Mouse (Mus musculus): ENCODE data around the gene Gm8693. TPM values are rescaled to one million over a fixed set of nuclear protein-coding genes. Genes with fewer than 3 reads are reported as not detected.

The Gm8693 gene
- polyA plus RNA-seq (2017; shearing (Covaris generic)) = not detected

DNA sequence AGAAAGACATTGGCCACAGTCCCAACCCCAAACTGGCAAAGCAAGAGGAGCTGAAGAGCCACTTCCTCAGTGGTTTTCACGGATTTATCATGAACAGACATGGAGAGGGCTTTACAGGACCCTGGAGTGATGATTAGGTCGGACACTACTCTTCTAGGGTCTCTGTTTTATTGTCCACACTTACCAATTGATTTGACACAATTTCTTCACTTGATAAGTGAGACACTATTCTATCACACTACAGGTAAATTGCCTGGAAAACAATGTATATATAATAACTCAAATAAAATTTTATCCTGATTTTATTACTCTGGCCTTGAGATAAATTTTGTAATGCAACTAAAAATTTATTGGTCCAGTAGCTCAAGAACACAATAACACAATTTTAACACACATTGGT lies at the start of gene Gm8693:
TSS of gene Gm8693 (minus strand) at position 101 of the 400 bp plus-strand sequence.

DNA sequence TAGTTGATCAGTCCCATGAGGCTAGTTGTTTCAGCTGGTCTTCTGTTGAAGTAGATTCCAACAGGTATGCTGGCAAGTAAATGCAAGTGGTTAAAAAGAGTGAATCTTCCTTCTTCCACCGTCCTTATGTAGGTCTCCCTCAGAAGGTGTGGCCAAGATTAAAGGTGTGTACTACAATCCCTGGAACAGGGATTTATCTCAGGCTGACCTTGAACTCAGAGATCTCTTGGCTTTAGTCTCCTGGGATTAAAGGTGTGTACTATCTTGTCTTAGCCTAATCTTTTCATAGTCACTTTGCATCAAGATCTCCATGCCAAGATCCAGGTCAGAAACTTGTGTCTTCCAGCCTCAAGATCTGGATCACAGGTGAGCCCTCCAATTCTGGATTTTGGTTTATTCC lies 27.5 kb upstream of the Gm8693 start, which contains the start of gene Gm4567:
TSS of gene Gm4567 (minus strand) at position 101 of the 400 bp plus-strand sequence.

DNA sequence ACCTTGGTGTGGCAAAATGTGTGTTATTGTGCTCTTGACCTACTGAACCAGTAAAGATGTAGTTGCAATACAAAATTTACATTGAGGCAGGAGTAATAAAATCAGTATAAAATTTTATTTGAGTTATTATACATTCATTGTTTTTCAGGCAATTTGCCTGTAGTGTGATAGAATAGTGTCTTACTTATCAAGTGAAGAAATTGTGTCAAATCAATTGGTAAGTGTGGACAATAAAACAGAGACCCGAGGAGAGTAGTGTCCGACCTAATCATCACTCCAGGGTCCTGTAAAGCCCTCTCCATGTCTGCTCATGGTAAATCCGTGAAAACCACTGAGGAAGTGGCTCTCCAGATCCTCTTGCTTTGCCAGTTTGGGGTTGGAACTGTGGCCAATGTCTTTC lies 34.4 kb downstream of the Gm8693 start, which contains the start of gene Vmn1r155:
TSS of gene Vmn1r155 (plus strand) at position 301 of the 400 bp plus-strand sequence.

Other genes starting within 250 kb of the Gm8693 start
- gene Gm10665, start 228.2 kb downstream of the Gm8693 start, polyA plus RNA-seq (2017; shearing (Covaris generic)) = 0.19 TPM
- not detected for gene Vmn1r151, start 192.6 kb downstream of the Gm8693 start, polyA plus RNA-seq (2017; shearing (Covaris generic))
- 0.26 TPM for gene Vmn1r152, start 169.3 kb downstream of the Gm8693 start, polyA plus RNA-seq (2017; shearing (Covaris generic))
- not detected for gene Gm8677, start 157.4 kb downstream of the Gm8693 start, polyA plus RNA-seq (2017; shearing (Covaris generic))
- not detected for gene Gm4201, start 127.0 kb downstream of the Gm8693 start, polyA plus RNA-seq (2017; shearing (Covaris generic))
- gene Gm4565, start 104.2 kb downstream of the Gm8693 start, polyA plus RNA-seq (2017; shearing (Covaris generic)) = not detected
- gene Vmn1r155, start 34.3 kb downstream of the Gm8693 start, polyA plus RNA-seq (2017; shearing (Covaris generic)) = not detected
- gene Gm4567, start 27.4 kb upstream of the Gm8693 start, polyA plus RNA-seq (2017; shearing (Covaris generic)) = not detected
- gene Vmn1r157, start 69.4 kb upstream of the Gm8693 start, polyA plus RNA-seq (2017; shearing (Covaris generic)) = not detected
- not detected for gene Vmn1r158, start 98.5 kb upstream of the Gm8693 start, polyA plus RNA-seq (2017; shearing (Covaris generic))
- gene Vmn1r159, start 151.3 kb upstream of the Gm8693 start, polyA plus RNA-seq (2017; shearing (Covaris generic)) = not detected
- not detected for gene Vmn1r160, start 178.9 kb upstream of the Gm8693 start, polyA plus RNA-seq (2017; shearing (Covaris generic))